Mouse (Mus musculus): ENCODE results near the gene Gja1. TPM values are rescaled to one million over a fixed set of nuclear protein-coding genes. Genes with fewer than 3 reads are reported as not detected.

Gene Gja1
- polyA plus RNA-seq, 1 experiment from 2014 or later, result 7.3 TPM

DNA sequence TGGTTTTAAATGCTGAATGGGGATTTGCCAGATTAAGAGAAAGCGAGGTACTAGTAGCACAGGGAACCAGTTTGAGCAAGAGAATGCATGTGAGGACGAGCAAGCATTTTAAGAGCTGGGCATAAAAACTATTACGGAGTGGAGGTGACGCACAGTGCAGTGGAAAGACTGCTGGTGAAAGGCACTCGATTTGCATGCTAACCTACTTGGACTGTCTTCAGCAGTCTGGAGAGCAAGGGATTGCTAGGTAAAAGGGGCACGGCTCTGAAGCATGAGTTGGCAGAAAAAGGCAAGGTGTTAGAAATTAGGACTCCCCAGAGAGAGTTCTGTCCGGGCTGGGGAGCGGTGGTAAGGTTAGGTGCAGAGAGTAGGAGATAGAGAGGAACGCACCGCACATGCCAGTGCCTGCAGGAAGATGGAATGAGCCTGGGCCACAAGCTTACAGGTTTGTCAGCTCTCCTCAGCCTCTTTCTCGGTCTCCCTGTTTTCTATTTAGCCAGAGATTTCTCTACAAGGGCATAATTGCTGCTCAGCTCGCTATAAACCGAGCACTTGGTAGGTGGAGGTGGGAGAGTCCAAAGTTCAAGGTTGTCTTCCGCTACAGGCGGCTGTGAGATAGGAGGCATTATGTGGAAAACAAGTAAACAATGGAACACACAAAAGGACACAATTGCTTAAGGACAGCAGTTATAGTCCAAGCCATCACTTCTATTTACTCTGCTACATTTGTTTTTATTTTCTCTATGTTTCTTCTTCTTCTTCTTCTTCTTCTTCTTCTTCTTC is 48.1 kb downstream of the Gja1 start:
- no peak for ATAC-seq (ENCODE audit: low read depth)
- Histone ChIP-seq H3K9ac (no peak overlapping the region), H3K4me3 (replicated peaks) (no peak overlapping the region), H3K36me3 (no peaks in the 10 kb centered on the region), H3K27me3 (no peaks in the 10 kb centered on the region), H3K27ac (no peak overlapping the region), H3K9me3 (replicated peaks) (no peaks in the 10 kb centered on the region), H3K4me2 (no peak overlapping the region), H3K4me1 (replicated peaks) (no peaks in the 10 kb centered on the region)
- 65% methylated on average over 15 of the region's 15 CpGs for WGBS (ENCODE audit: insufficient replicate concordance)
- no peak for DNase-seq

DNA sequence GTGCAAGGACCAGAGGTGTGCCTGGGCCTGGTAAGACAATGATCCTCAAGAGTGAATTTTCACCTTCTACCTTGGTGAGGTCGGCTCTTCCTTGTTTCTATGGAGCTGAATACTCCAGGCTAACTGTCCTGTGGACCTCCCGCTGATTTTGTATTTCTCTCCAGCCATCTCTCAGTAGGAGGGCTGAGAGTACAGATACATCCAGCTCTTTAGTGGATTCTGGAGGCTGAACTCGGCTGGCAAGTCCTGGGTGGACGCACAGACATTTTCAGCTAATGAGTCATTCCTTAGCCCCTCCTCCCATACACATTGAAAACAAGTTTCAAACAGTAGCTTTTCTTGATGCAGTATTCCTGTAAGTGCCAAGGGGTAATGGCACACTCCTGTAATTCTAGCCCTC is 49.2 kb downstream of the Gja1 start:
- H3K4me2 ChIP-seq, result no peak overlapping the region
- H3K9ac ChIP-seq, result no peak overlapping the region
- DNase-seq (no peak), ATAC-seq (ENCODE audit: low read depth) (no peak)
- H3K4me3 ChIP-seq (replicated peaks), result no peak overlapping the region
- H3K36me3 ChIP-seq, result no peaks in the 10 kb centered on the region
- 47% methylated on average over 4 of the region's 4 CpGs for WGBS (ENCODE audit: insufficient replicate concordance)
- H3K9me3 ChIP-seq (replicated peaks), result no peaks in the 10 kb centered on the region
- H3K27me3 ChIP-seq, result no peaks in the 10 kb centered on the region
- no peaks in the 10 kb centered on the region for H3K4me1 ChIP-seq (replicated peaks)
- no peak overlapping the region for H3K27ac ChIP-seq

- ATAC-seq (ENCODE audit: low read depth) (no peak), DNase-seq (no peak)
- Histone ChIP-seq H3K27ac (no peak overlapping the region), H3K9me3 (replicated peaks) (no peaks in the 10 kb centered on the region), H3K4me3 (replicated peaks) (no peak overlapping the region), H3K9ac (no peak overlapping the region), H3K4me1 (replicated peaks) (no peaks in the 10 kb centered on the region), H3K27me3 (no peaks in the 10 kb centered on the region), H3K4me2 (no peak overlapping the region), H3K36me3 (no peaks in the 10 kb centered on the region)
- 47% methylated on average over 2 of the region's 2 CpGs for WGBS (ENCODE audit: insufficient replicate concordance)
These were observed 50.3 kb downstream of the Gja1 start for GRCm38 (mm10) chr10:56427382-56427781.

DNA sequence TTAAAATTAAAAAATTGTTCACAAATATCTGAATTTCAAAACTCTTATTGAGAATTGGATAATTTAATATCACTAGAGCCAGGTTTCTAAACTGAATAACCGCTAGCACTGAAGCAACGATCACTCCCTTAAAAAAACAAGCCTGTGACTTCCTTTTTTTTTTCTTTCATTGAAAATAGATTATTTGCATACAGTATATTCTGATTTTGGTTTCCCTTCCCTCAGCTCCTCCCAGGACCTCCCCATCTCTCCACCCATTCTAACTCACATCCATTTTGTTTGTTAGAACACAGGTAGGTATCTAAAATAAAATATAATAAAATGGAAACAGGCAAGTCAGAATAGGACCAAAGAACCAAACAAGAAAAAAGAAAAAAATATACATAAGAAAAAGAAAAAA is 50.7 kb downstream of the Gja1 start:
- 58% methylated on average over 2 of the region's 2 CpGs for WGBS (ENCODE audit: insufficient replicate concordance)
- no peak overlapping the region for H3K4me2 ChIP-seq
- no peaks in the 10 kb centered on the region for H3K4me1 ChIP-seq (replicated peaks)
- no peak overlapping the region for H3K9ac ChIP-seq
- H3K9me3 ChIP-seq (replicated peaks), result no peaks in the 10 kb centered on the region
- H3K27me3 ChIP-seq, result no peaks in the 10 kb centered on the region
- DNase-seq (no peak), ATAC-seq (ENCODE audit: low read depth) (no peak)
- no peak overlapping the region for H3K4me3 ChIP-seq (replicated peaks)
- no peak overlapping the region for H3K27ac ChIP-seq
- no peaks in the 10 kb centered on the region for H3K36me3 ChIP-seq

DNA sequence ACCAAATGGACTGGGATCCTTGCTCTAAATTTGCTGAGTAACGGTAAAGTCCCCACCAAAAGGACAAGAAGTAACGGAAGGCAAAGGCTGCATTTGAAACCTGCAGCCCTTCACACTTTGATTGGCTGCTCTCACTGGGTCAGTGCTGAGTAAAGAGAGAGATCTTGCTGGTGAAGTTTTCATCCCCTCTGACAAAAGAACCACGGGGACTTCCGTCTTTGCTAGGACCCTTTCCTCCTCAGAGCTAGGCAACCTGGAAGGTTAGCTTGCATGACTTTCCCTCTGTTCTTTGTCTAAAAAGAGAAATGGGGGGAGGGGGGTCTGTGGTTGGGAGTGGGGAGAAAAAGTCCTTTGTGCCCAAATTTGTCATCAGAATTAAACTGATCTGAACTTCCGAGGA is 51.9 kb downstream of the Gja1 start:
- ATAC-seq (ENCODE audit: low read depth), result no peak
- WGBS (ENCODE audit: insufficient replicate concordance), result 61% methylated on average over 5 of the region's 5 CpGs
- no peaks in the 10 kb centered on the region for H3K36me3 ChIP-seq
- H3K27ac ChIP-seq, result no peak overlapping the region
- no peak overlapping the region for H3K4me3 ChIP-seq (replicated peaks)
- H3K4me1 ChIP-seq (replicated peaks), result no peaks in the 10 kb centered on the region
- no peaks in the 10 kb centered on the region for H3K27me3 ChIP-seq
- no peak overlapping the region for H3K4me2 ChIP-seq
- no peaks in the 10 kb centered on the region for H3K9me3 ChIP-seq (replicated peaks)
- no peak overlapping the region for H3K9ac ChIP-seq
- DNase-seq, result no peak

- H3K4me1 ChIP-seq (replicated peaks), result no peaks in the 10 kb centered on the region
- no peaks in the 10 kb centered on the region for H3K27me3 ChIP-seq
- no peaks in the 10 kb centered on the region for H3K9me3 ChIP-seq (replicated peaks)
- no peak overlapping the region for H3K4me3 ChIP-seq (replicated peaks)
- peak overlapping the region; percentile 30 for H3K4me2 ChIP-seq
- H3K36me3 ChIP-seq, result no peaks in the 10 kb centered on the region
- DNase-seq (no peak), ATAC-seq (ENCODE audit: low read depth) (no peak)
- no peak overlapping the region for H3K9ac ChIP-seq
- 24% methylated on average over 23 of the region's 23 CpGs for WGBS (ENCODE audit: insufficient replicate concordance)
- H3K27ac ChIP-seq, result no peak overlapping the region
These were observed 54.7 kb downstream of the Gja1 start for GRCm38 (mm10) chr10:56431600-56432389.

GRCm38 (mm10) chr10:56432390-56432709 is 55.2 kb downstream of the Gja1 start:
- no peaks in the 10 kb centered on the region for H3K36me3 ChIP-seq
- H3K4me2 ChIP-seq, result no peak overlapping the region
- no peak overlapping the region for H3K9ac ChIP-seq
- no peaks in the 10 kb centered on the region for H3K27me3 ChIP-seq
- no peak for ATAC-seq (ENCODE audit: low read depth)
- WGBS (ENCODE audit: insufficient replicate concordance), result 61% methylated on average over 6 of the region's 6 CpGs
- no peaks in the 10 kb centered on the region for H3K4me1 ChIP-seq (replicated peaks)
- no peaks in the 10 kb centered on the region for H3K9me3 ChIP-seq (replicated peaks)
- no peak for DNase-seq
- no peak overlapping the region for H3K4me3 ChIP-seq (replicated peaks)
- no peak overlapping the region for H3K27ac ChIP-seq

DNA sequence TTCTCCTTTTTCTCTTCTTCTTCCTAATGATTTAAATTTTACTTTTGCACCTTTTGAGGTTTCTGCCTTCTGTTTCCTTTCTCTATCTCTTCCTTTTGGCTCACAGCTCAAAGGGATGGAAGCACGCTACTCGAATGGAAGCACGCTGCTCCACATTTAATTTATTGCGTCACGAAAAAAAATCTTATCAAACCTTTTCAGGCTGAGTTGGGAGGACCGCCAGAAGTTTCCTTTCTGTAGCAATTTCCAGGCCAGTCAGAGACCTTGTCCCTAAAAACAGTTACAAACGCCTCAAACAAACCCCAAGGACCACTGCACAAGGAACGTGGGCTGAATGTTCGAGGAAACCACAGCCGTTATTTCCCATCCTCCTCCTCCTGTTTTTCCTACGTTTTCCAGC is 60.2 kb downstream of the Gja1 start:
- no peak overlapping the region for H3K4me2 ChIP-seq
- DNase-seq (no peak), ATAC-seq (ENCODE audit: low read depth) (no peak)
- no peaks in the 10 kb centered on the region for H3K36me3 ChIP-seq
- H3K9ac ChIP-seq, result no peak overlapping the region
- no peaks in the 10 kb centered on the region for H3K27me3 ChIP-seq
- no peak overlapping the region for H3K27ac ChIP-seq
- no peaks in the 10 kb centered on the region for H3K9me3 ChIP-seq (replicated peaks)
- WGBS (ENCODE audit: insufficient replicate concordance), result 31% methylated on average over 11 of the region's 11 CpGs
- H3K4me3 ChIP-seq (replicated peaks), result no peak overlapping the region
- peaks cover 4% of the 10 kb centered on the region for H3K4me1 ChIP-seq (replicated peaks)

- ATAC-seq (ENCODE audit: low read depth), result peak; percentile 88
- H3K27ac ChIP-seq, result no peak overlapping the region
- DNase-seq, result peak; percentile 23
- H3K4me2 ChIP-seq, result no peak overlapping the region
- no peak overlapping the region for H3K4me3 ChIP-seq (replicated peaks)
- no peaks in the 10 kb centered on the region for H3K27me3 ChIP-seq
- H3K9me3 ChIP-seq (replicated peaks), result no peaks in the 10 kb centered on the region
- peaks cover 4% of the 10 kb centered on the region for H3K4me1 ChIP-seq (replicated peaks)
- H3K36me3 ChIP-seq, result no peaks in the 10 kb centered on the region
- 34% methylated on average over 4 of the region's 4 CpGs for WGBS (ENCODE audit: insufficient replicate concordance)
- no peak overlapping the region for H3K9ac ChIP-seq
These were observed 62.5 kb downstream of the Gja1 start for GRCm38 (mm10) chr10:56439638-56440037.

DNA sequence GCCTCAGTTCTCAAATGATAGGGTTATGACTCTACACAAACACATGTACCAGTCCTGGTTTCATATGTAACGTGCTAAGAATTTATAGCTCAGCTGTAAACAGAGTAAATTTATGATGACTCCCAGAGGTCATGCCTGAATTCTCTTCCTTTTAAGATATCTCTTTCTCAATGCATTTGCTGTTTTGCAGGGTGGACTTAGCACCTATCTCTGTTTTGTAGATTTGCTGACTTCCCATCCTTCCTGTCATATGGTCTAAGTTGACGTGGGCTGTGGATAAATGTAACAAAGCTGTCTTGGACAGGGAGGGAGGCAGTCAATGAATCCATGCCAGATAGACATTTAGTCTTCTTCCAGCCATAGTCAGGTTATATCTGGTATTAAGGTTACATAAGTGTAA is 67.3 kb downstream of the Gja1 start:
- Histone ChIP-seq H3K4me1 (replicated peaks) (peaks cover 3% of the 10 kb centered on the region), H3K4me3 (replicated peaks) (no peak overlapping the region), H3K27me3 (no peaks in the 10 kb centered on the region), H3K9ac (no peak overlapping the region), H3K27ac (no peak overlapping the region), H3K36me3 (no peaks in the 10 kb centered on the region), H3K9me3 (replicated peaks) (no peaks in the 10 kb centered on the region), H3K4me2 (no peak overlapping the region)
- DNase-seq (no peak), ATAC-seq (ENCODE audit: low read depth) (no peak)
- WGBS (ENCODE audit: insufficient replicate concordance), result 38% methylated on average over 2 of the region's 2 CpGs

DNA sequence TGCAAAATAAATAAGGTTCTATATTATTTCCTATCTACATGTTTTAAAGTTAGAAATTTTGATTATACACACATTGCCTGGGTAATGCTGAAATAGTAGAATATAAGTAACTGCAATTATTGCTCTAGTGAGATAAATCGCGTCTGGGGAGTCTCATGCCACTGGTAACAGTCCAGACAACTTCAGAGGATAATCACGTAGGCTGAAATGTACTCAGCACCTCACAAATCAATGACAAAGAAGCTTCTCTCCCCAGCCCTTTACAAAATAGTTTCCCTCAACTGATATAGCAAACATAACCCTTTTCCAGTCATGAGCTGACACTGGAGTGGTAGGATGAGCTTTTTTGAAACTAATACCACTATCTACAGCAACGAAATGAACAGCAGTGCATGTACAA is 71.9 kb downstream of the Gja1 start:
- Histone ChIP-seq H3K4me1 (replicated peaks) (no peaks in the 10 kb centered on the region), H3K27me3 (no peaks in the 10 kb centered on the region), H3K9me3 (replicated peaks) (no peaks in the 10 kb centered on the region), H3K4me3 (replicated peaks) (no peak overlapping the region), H3K27ac (no peak overlapping the region), H3K4me2 (no peak overlapping the region), H3K36me3 (no peaks in the 10 kb centered on the region), H3K9ac (no peak overlapping the region)
- WGBS (ENCODE audit: insufficient replicate concordance), result 54% methylated on average over 4 of the region's 4 CpGs
- no peak for ATAC-seq (ENCODE audit: low read depth)
- no peak for DNase-seq
